Mouse (Mus musculus) left cerebral cortex, postnatal 10 days (tissue): ENCODE results near the gene Fbln7. TPM values are rescaled to one million over a fixed set of nuclear protein-coding genes. Genes with fewer than 3 reads are reported as not detected.

Experiments
- DNase-seq, 2 experiments: peaks; one replicate each; pipeline ENCODE4 v3.0.0; 2021 to 2022; ENCODE audit warnings: low spot score in 2 of 2, mixed read lengths in 1 of 2; ENCODE audit errors: extremely low spot score in 1 of 2
- intact Hi-C: fragments of 180-260 bp; cut with DNase I; formaldehyde crosslinking; loops from one replicate; pipeline ENCODE4 v1.15.1; 2025
- total RNA-seq, 2 experiments: library from RNA; stranded (reverse); gene quantifications; 2 replicates each; pipeline ENCODE4 v1.2.3; 2021

Gene Fbln7
- total RNA-seq, 2 experiments from 2014 or later: 5.3 to 5.5 TPM

GRCm38 (mm10) chr2:128863777-128864331, 1.1 kb downstream of the Fbln7 start:
- intact Hi-C loops: loop anchor here (10.0 kb wide), 1 partner anchor 391 kb away; no protein-coding TSS in a partner anchor
- peak; percentile 15 to 79 for DNase-seq

GRCm38 (mm10) chr2:128865061-128865460, 2.3 kb downstream of the Fbln7 start:
- intact Hi-C loops: loop anchor here (10.0 kb wide), 1 partner anchor 390 kb away; no protein-coding TSS in a partner anchor
- no peak for DNase-seq

GRCm38 (mm10) chr2:128871656-128872055, 8.9 kb downstream of the Fbln7 start:
- no peak for DNase-seq
- intact Hi-C loops: no loop called here

DNA sequence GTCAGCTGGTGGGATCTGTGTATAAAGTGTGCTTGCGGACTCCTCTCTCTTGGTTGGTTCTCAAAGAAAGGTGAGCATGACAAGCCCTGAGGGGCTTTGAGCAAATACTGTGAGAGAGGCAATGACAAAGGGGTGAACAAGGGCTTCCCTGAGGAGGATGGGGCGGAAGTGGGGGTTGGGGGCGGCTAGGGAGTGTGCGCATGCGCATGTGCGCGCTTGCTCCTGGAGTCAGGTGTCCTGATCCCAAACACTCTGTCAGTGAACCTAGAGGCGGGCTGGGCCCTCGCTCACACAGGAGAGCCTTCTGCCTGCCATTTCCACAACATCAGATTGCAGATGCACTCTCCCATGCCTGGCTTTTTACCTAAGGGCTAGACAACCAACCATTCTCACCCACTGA, 9.5 kb downstream of the Fbln7 start:
- no peak for DNase-seq
- intact Hi-C loops: no loop called here

GRCm38 (mm10) chr2:128875526-128875925, 12.7 kb downstream of the Fbln7 start:
- intact Hi-C loops: no loop called here
- DNase-seq: no peak

- DNase-seq: no peak
- intact Hi-C loops: no loop called here
Measured at GRCm38 (mm10) chr2:128881236-128881635, 18.5 kb downstream of the Fbln7 start.

- intact Hi-C loops: no loop called here
- no peak for DNase-seq
Measured at GRCm38 (mm10) chr2:128885225-128885811, 22.5 kb downstream of the Fbln7 start.

GRCm38 (mm10) chr2:128887866-128888550, 25.2 kb downstream of the Fbln7 start:
- DNase-seq: no peak

DNA sequence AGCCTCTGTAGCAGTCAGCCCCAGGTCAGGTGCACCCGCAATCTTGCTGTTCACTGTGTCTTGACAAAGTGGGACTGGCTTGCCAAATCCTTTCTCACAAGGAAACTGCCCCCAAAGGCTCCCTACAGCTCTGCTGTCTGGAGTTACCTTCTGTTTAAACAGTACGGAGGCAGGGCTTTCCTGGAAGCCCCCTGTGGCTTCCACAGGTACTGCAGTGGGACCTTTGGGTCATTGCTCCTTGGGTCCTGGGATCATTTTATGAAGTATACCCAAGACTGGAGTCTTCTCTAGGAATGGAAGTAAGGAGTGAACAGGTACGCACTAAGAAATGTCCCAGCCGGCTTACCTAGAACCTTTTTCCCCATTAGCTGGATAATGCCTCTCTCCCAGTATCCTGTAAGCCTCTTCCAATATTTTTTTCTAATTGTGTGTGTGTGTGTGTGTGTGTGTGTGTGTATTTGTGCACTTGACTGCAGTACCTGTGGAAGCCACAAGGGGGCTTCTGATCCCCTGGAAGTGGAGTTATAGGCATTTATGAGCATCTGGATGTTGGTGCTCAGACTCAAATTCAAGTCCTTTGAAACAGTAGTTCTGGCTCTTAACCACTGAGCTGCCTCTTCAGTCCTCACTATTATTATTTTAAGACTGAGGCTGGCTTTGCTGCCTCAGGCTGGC, 28.0 kb downstream of the Fbln7 start:
- intact Hi-C loops: no loop called here
- no peak for DNase-seq

More at GRCm38 (mm10) chr2:128887866-128888550, 25.2 kb downstream of the Fbln7 start:
- intact Hi-C loops: no loop called here

DNA sequence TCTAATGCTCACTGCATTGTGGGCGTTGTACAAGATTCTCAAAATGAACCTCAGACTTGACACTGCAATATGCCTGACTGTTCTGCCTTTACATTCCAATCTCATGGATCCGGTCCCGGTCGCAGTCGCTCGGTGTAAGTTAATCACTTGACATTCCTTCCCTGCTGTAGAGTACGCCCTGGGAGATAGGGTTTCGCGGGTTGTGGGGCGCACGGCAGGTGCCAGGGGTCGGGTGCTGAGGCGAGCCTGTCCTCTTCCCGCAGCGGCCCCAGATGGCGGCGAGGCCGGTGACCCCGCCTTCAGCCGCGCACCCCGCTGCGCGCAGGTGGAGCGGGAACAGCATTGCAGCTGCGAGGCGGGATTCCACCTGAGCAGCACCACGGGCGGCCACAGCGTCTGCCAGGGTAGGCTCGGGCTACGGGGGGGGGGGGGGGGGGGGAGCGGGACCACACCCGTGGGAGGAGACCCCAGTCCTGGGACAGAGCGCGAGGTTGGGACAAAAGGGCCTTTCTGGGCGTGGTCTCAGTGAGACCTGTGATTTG, 29.5 kb downstream of the Fbln7 start:
- no peak for DNase-seq
- intact Hi-C loops: no loop called here

- DNase-seq: no peak
- intact Hi-C loops: no loop called here
Measured at GRCm38 (mm10) chr2:128902843-128903242, 40.1 kb downstream of the Fbln7 start.

- intact Hi-C loops: no loop called here
- no peak for DNase-seq
Measured at GRCm38 (mm10) chr2:128903661-128904060, 40.9 kb downstream of the Fbln7 start.

- DNase-seq: no peak
- intact Hi-C loops: no loop called here
Measured at GRCm38 (mm10) chr2:128914978-128915377, 52.2 kb downstream of the Fbln7 start.

DNA sequence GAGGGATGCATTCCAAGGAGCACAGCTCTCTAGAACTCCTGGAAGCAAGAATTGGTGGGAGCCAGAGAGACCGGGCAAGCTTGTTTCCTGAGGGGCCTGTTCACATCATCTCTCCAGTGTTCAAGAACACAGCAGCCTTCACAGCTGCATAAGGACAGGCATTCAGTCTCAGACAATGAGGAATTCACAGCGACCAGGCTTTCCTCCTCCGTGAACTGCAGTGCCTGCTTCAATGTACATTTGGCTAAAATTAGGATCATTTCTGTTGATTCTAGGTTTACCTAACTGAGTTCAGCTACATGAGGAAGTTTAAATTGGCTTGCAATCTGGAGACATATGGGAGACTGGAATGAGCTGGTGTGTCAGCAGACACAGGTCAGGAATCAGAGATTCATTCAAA, 53.7 kb downstream of the Fbln7 start:
- intact Hi-C loops: no loop called here
- DNase-seq: no peak

GRCm38 (mm10) chr2:128924799-128925198, 62.0 kb downstream of the Fbln7 start:
- intact Hi-C loops: no loop called here

GRCm38 (mm10) chr2:128928446-128928845, 65.7 kb downstream of the Fbln7 start:
- DNase-seq: no peak
- intact Hi-C loops: no loop called here

More at GRCm38 (mm10) chr2:128924799-128925198, 62.0 kb downstream of the Fbln7 start:
- no peak for DNase-seq

GRCm38 (mm10) chr2:128930704-128931103, 67.9 kb downstream of the Fbln7 start:
- DNase-seq: no peak
- intact Hi-C loops: no loop called here

GRCm38 (mm10) chr2:128936256-128936655, 73.5 kb downstream of the Fbln7 start:
- intact Hi-C loops: no loop called here
- no peak for DNase-seq
